Mouse (Mus musculus) layer of hippocampus, adult 11-12 months (tissue): ENCODE measurements around the gene Fcrl5.

Experiments
- DNase-seq: peaks from one replicate; pipeline ENCODE4 v3.0.0; 2022; ENCODE audit warnings: low spot score

Gene Fcrl5

GRCm38 (mm10) chr3:87500088-87501055 is 64.8 kb downstream of the Fcrl5 start:
- no peak for DNase-seq

GRCm38 (mm10) chr3:87501151-87501550 is 65.6 kb downstream of the Fcrl5 start:
- DNase-seq, result no peak

- DNase-seq, result no peak
Measured at GRCm38 (mm10) chr3:87502771-87503170, 67.2 kb downstream of the Fcrl5 start.

GRCm38 (mm10) chr3:87504330-87504729 is 68.8 kb downstream of the Fcrl5 start:
- DNase-seq, result no peak

GRCm38 (mm10) chr3:87504749-87505425 is 69.3 kb downstream of the Fcrl5 start:
- no peak for DNase-seq

- no peak for DNase-seq
Measured at GRCm38 (mm10) chr3:87506456-87507416, 71.2 kb downstream of the Fcrl5 start.

GRCm38 (mm10) chr3:87508205-87508901 is 72.8 kb downstream of the Fcrl5 start:
- DNase-seq, result peak; percentile 88

- DNase-seq, result no peak
Measured at GRCm38 (mm10) chr3:87509061-87509460, 73.5 kb downstream of the Fcrl5 start.

GRCm38 (mm10) chr3:87510832-87511231 is 75.3 kb downstream of the Fcrl5 start:
- DNase-seq, result no peak

GRCm38 (mm10) chr3:87511971-87512765 is 76.6 kb downstream of the Fcrl5 start:
- DNase-seq, result no peak

- DNase-seq, result peak; percentile 29
Measured at GRCm38 (mm10) chr3:87515567-87516081, 80.1 kb downstream of the Fcrl5 start.

GRCm38 (mm10) chr3:87518425-87518824 is 82.9 kb downstream of the Fcrl5 start:
- DNase-seq, result no peak

- DNase-seq, result no peak
Measured at GRCm38 (mm10) chr3:87521126-87521525, 85.6 kb downstream of the Fcrl5 start.

- no peak for DNase-seq
Measured at GRCm38 (mm10) chr3:87521833-87522232, 86.3 kb downstream of the Fcrl5 start.

- no peak for DNase-seq
Measured at GRCm38 (mm10) chr3:87523701-87524100, 88.1 kb downstream of the Fcrl5 start.

- DNase-seq, result peak; percentile 88
Measured at GRCm38 (mm10) chr3:87525043-87525836, 89.7 kb downstream of the Fcrl5 start, which contains the start of gene Etv3. TSS of gene Etv3 (plus strand) at chr3:87525407.

- DNase-seq, result no peak
Measured at GRCm38 (mm10) chr3:87525837-87526570, 90.4 kb downstream of the Fcrl5 start.

GRCm38 (mm10) chr3:87527139-87527538 is 91.6 kb downstream of the Fcrl5 start:
- no peak for DNase-seq

GRCm38 (mm10) chr3:87528021-87528420 is 92.4 kb downstream of the Fcrl5 start:
- DNase-seq, result no peak
